Mouse (Mus musculus) kidney, adult 2 months (tissue): Measurements from ENCODE around the gene Sirt1.

ENCODE experiments used
- CTCF ChIP-seq: fragments of 200-500 bp; conservative IDR thresholded peaks from 2 replicates; pipeline ENCODE4 v1.5.1; 2011; ENCODE audit warnings: low read depth, mild to moderate bottlenecking, control low read depth, low read length, moderate library complexity, mixed read lengths; ENCODE audit not compliant: insufficient read depth, insufficient read length
- POLR2A ChIP-seq: fragments of 200-500 bp; IDR thresholded peaks from one replicate; pipeline ENCODE4 v1.6.1; 2011; ENCODE audit warnings: low read depth, low read length, control low read depth

DNA sequence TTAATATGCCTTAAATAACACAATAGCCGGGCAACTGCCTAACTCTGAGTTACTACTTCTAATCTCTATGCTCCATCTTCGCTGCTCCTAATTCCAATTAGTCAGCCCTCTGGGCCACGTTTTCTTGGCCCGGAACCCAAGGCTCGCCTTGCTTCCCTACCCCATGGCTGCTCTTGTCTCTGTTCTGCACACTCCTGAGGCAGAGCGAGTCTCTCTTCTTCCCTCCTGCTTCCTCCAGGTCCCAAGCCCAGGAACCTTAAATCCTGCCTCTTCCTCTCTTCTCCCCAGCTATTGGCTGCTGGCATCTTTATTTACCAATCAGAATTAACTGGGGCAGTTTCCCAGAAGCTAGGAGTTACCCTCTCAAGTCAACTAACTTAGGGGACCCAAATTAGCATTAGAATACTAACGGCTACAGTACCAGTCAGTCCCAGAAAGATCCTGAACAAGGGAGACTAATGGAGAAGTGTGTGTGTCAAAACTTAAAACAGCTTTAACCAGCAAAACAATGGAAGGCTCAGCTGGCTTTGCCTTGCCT lies 15.5 kb downstream of the Sirt1 start:
- no peak for TF ChIP-seq CTCF
- no peak for TF ChIP-seq POLR2A
